Mouse (Mus musculus) inflammation-experienced regulatory T-cells, adult 6 months (primary cell): ENCODE measurements at regions not wholly inside any gene's neighbourhood (a gene's known extent, or its start where the extent isn't known, plus 50 kb on each side); places are given as distances from the start of the nearest gene placed in this dataset.
A peak's percentile ranks its signal among the peaks of the same experiment; 100 is the strongest.

ENCODE experiments used
- ATAC-seq: one replicate; pipeline ENCODE4 v1.8.0; 2017

GRCm38 (mm10) chr13:6060229-6060845 lies 199.1 kb downstream of the Klf6 start:
- peak; percentile 39 for ATAC-seq

- peak; percentile 42 for ATAC-seq
These were observed 201.0 kb downstream of the Klf6 start for GRCm38 (mm10) chr13:6062305-6062704.

- ATAC-seq: no peak
These were observed 201.6 kb downstream of the Klf6 start for GRCm38 (mm10) chr13:6062729-6063386.

GRCm38 (mm10) chr13:6076978-6077825 lies 215.9 kb downstream of the Klf6 start:
- no peak for ATAC-seq

- ATAC-seq: no peak
These were observed 224.6 kb downstream of the Klf6 start for GRCm38 (mm10) chr13:6085891-6086290.

- ATAC-seq: no peak
These were observed 247.9 kb downstream of the Klf6 start for GRCm38 (mm10) chr13:6109018-6109657.

GRCm38 (mm10) chr13:6119703-6120102 lies 258.4 kb downstream of the Klf6 start:
- ATAC-seq: no peak

- ATAC-seq: no peak
These were observed 266.0 kb downstream of the Klf6 start for GRCm38 (mm10) chr13:6127311-6127710.

GRCm38 (mm10) chr13:6128903-6129302 lies 267.6 kb downstream of the Klf6 start:
- ATAC-seq: no peak

GRCm38 (mm10) chr13:6131363-6131762 lies 270.1 kb downstream of the Klf6 start:
- no peak for ATAC-seq

- ATAC-seq: no peak
These were observed 275.9 kb downstream of the Klf6 start for GRCm38 (mm10) chr13:6137170-6137569.

GRCm38 (mm10) chr13:6142771-6143170 lies 281.5 kb downstream of the Klf6 start:
- ATAC-seq: no peak

- no peak for ATAC-seq
These were observed 292.4 kb downstream of the Klf6 start for GRCm38 (mm10) chr13:6153657-6154056.

- ATAC-seq: no peak
These were observed 294.9 kb downstream of the Klf6 start for GRCm38 (mm10) chr13:6156191-6156590.

GRCm38 (mm10) chr13:6157029-6157428 lies 295.7 kb downstream of the Klf6 start:
- ATAC-seq: no peak

- ATAC-seq: no peak
These were observed 296.7 kb downstream of the Klf6 start for GRCm38 (mm10) chr13:6157946-6158345.

- ATAC-seq: peak; percentile 25
These were observed 298.1 kb downstream of the Klf6 start for GRCm38 (mm10) chr13:6159412-6159811.

GRCm38 (mm10) chr13:6165916-6166315 lies 304.6 kb downstream of the Klf6 start:
- no peak for ATAC-seq

- ATAC-seq: no peak
These were observed 305.9 kb downstream of the Klf6 start for GRCm38 (mm10) chr13:6167055-6167761.

GRCm38 (mm10) chr13:6173095-6173494 lies 311.8 kb downstream of the Klf6 start:
- no peak for ATAC-seq

GRCm38 (mm10) chr13:6178362-6179070 lies 317.2 kb downstream of the Klf6 start:
- no peak for ATAC-seq

GRCm38 (mm10) chr13:6189133-6189532 lies 327.9 kb downstream of the Klf6 start:
- no peak for ATAC-seq
